Mouse (Mus musculus): ENCODE data around the gene Bace2. TPM values are rescaled to one million over a fixed set of nuclear protein-coding genes. Genes with fewer than 3 reads are reported as not detected.

Gene Bace2
- 3.9 and 4.4 TPM in 2 replicates for polyA plus RNA-seq (2014; fragmentation: Nextera tagmentation; extraction: Ambion mirVana)

GRCm38 (mm10) chr16:97356499-97357187 is at the start of gene Bace2:
Bace2 (plus strand) TSS chr16:97356742.
- Histone ChIP-seq H3K27ac (ENCODE audit: low read depth, low read length) (no peak within 1 kb of the TSS), H3K4me2 (replicated peaks; ENCODE audit: low read depth, low read length) (peak within 1 kb of the TSS; percentile 100), H3K36me3 (ENCODE audit: control insufficient read depth, insufficient read depth, low read length) (no peaks in the 10 kb centered on the region), H3K9me3 (ENCODE audit: control insufficient read depth, low read length) (no peaks in the 10 kb centered on the region), H3K9ac (ENCODE audit: low read depth, low read length) (peak within 1 kb of the TSS; percentile 52; the same call in 1 of the 2 replicates), H3K4me3 (ENCODE audit: low read length) (peak within 1 kb of the TSS; percentile 49), H3K4me1 (ENCODE audit: control insufficient read depth, insufficient read depth, low read length) (peaks cover 8% of the 10 kb centered on the region; the same call in 1 of the 2 replicates), H3K27me3 (ENCODE audit: control insufficient read depth, insufficient read depth, low read length) (peaks cover 16% of the 10 kb centered on the region)
- WGBS = under 1% methylated on average over 57 of the region's 58 CpGs
- peak; percentile 94 for ATAC-seq (ENCODE audit: low FRiP score, low TSS enrichment)

- no peak overlapping the region for H3K27ac ChIP-seq (ENCODE audit: low read depth, low read length)
- WGBS = 73% methylated on average over 4 of the region's 4 CpGs
- H3K4me2 ChIP-seq (replicated peaks; ENCODE audit: low read depth, low read length) = no peak overlapping the region
- no peaks in the 10 kb centered on the region for H3K27me3 ChIP-seq (ENCODE audit: control insufficient read depth, insufficient read depth, low read length)
- H3K9me3 ChIP-seq (ENCODE audit: control insufficient read depth, low read length) = no peaks in the 10 kb centered on the region
- H3K4me3 ChIP-seq (ENCODE audit: low read length) = no peak overlapping the region
- ATAC-seq (ENCODE audit: low FRiP score, low TSS enrichment) = no peak
- no peaks in the 10 kb centered on the region for H3K4me1 ChIP-seq (ENCODE audit: control insufficient read depth, insufficient read depth, low read length)
- H3K36me3 ChIP-seq (ENCODE audit: control insufficient read depth, insufficient read depth, low read length) = no peaks in the 10 kb centered on the region
- H3K9ac ChIP-seq (ENCODE audit: low read depth, low read length) = no peak overlapping the region
Observed at GRCm38 (mm10) chr16:97307594-97307993, 48.9 kb upstream of the Bace2 start.

GRCm38 (mm10) chr16:97309796-97310569 is 46.6 kb upstream of the Bace2 start:
- no peak for ATAC-seq (ENCODE audit: low FRiP score, low TSS enrichment)
- no peak overlapping the region for H3K9ac ChIP-seq (ENCODE audit: low read depth, low read length)
- H3K4me3 ChIP-seq (ENCODE audit: low read length) = no peak overlapping the region
- H3K36me3 ChIP-seq (ENCODE audit: control insufficient read depth, insufficient read depth, low read length) = no peaks in the 10 kb centered on the region
- no peaks in the 10 kb centered on the region for H3K27me3 ChIP-seq (ENCODE audit: control insufficient read depth, insufficient read depth, low read length)
- H3K9me3 ChIP-seq (ENCODE audit: control insufficient read depth, low read length) = no peaks in the 10 kb centered on the region
- 65% methylated on average over 4 of the region's 4 CpGs for WGBS
- no peak overlapping the region for H3K27ac ChIP-seq (ENCODE audit: low read depth, low read length)
- no peaks in the 10 kb centered on the region for H3K4me1 ChIP-seq (ENCODE audit: control insufficient read depth, insufficient read depth, low read length)
- no peak overlapping the region for H3K4me2 ChIP-seq (replicated peaks; ENCODE audit: low read depth, low read length)

GRCm38 (mm10) chr16:97310570-97310846 is 46.0 kb upstream of the Bace2 start:
- WGBS = 71% methylated on average over 1 of the region's 1 CpGs
- ATAC-seq (ENCODE audit: low FRiP score, low TSS enrichment) = no peak
- no peak overlapping the region for H3K27ac ChIP-seq (ENCODE audit: low read depth, low read length)
- H3K27me3 ChIP-seq (ENCODE audit: control insufficient read depth, insufficient read depth, low read length) = no peaks in the 10 kb centered on the region
- H3K36me3 ChIP-seq (ENCODE audit: control insufficient read depth, insufficient read depth, low read length) = no peaks in the 10 kb centered on the region
- H3K4me2 ChIP-seq (replicated peaks; ENCODE audit: low read depth, low read length) = no peak overlapping the region
- H3K9ac ChIP-seq (ENCODE audit: low read depth, low read length) = no peak overlapping the region
- no peaks in the 10 kb centered on the region for H3K9me3 ChIP-seq (ENCODE audit: control insufficient read depth, low read length)
- H3K4me3 ChIP-seq (ENCODE audit: low read length) = no peak overlapping the region
- no peaks in the 10 kb centered on the region for H3K4me1 ChIP-seq (ENCODE audit: control insufficient read depth, insufficient read depth, low read length)

- Histone ChIP-seq H3K9me3 (ENCODE audit: control insufficient read depth, low read length) (no peaks in the 10 kb centered on the region), H3K9ac (ENCODE audit: low read depth, low read length) (no peak overlapping the region), H3K4me2 (replicated peaks; ENCODE audit: low read depth, low read length) (no peak overlapping the region), H3K36me3 (ENCODE audit: control insufficient read depth, insufficient read depth, low read length) (no peaks in the 10 kb centered on the region), H3K4me1 (ENCODE audit: control insufficient read depth, insufficient read depth, low read length) (no peaks in the 10 kb centered on the region), H3K27me3 (ENCODE audit: control insufficient read depth, insufficient read depth, low read length) (no peaks in the 10 kb centered on the region), H3K4me3 (ENCODE audit: low read length) (no peak overlapping the region), H3K27ac (ENCODE audit: low read depth, low read length) (no peak overlapping the region)
- WGBS = 33% methylated on average over 10 of the region's 10 CpGs
- ATAC-seq (ENCODE audit: low FRiP score, low TSS enrichment) = peak; percentile 62
Observed at GRCm38 (mm10) chr16:97312960-97313686, 43.4 kb upstream of the Bace2 start.

- H3K27ac ChIP-seq (ENCODE audit: low read depth, low read length) = no peak overlapping the region
- H3K4me2 ChIP-seq (replicated peaks; ENCODE audit: low read depth, low read length) = no peak overlapping the region
- no peaks in the 10 kb centered on the region for H3K36me3 ChIP-seq (ENCODE audit: control insufficient read depth, insufficient read depth, low read length)
- ATAC-seq (ENCODE audit: low FRiP score, low TSS enrichment) = no peak
- H3K9ac ChIP-seq (ENCODE audit: low read depth, low read length) = no peak overlapping the region
- no peaks in the 10 kb centered on the region for H3K9me3 ChIP-seq (ENCODE audit: control insufficient read depth, low read length)
- H3K27me3 ChIP-seq (ENCODE audit: control insufficient read depth, insufficient read depth, low read length) = no peaks in the 10 kb centered on the region
- no peaks in the 10 kb centered on the region for H3K4me1 ChIP-seq (ENCODE audit: control insufficient read depth, insufficient read depth, low read length)
- no peak overlapping the region for H3K4me3 ChIP-seq (ENCODE audit: low read length)
- 89% methylated on average over 3 of the region's 3 CpGs for WGBS
Observed at GRCm38 (mm10) chr16:97321576-97321975, 35.0 kb upstream of the Bace2 start.

GRCm38 (mm10) chr16:97322604-97323003 is 33.9 kb upstream of the Bace2 start:
- ATAC-seq (ENCODE audit: low FRiP score, low TSS enrichment) = no peak
- no peak overlapping the region for H3K4me3 ChIP-seq (ENCODE audit: low read length)
- H3K27me3 ChIP-seq (ENCODE audit: control insufficient read depth, insufficient read depth, low read length) = no peaks in the 10 kb centered on the region
- H3K36me3 ChIP-seq (ENCODE audit: control insufficient read depth, insufficient read depth, low read length) = no peaks in the 10 kb centered on the region
- H3K9ac ChIP-seq (ENCODE audit: low read depth, low read length) = no peak overlapping the region
- H3K27ac ChIP-seq (ENCODE audit: low read depth, low read length) = no peak overlapping the region
- no peak overlapping the region for H3K4me2 ChIP-seq (replicated peaks; ENCODE audit: low read depth, low read length)
- no peaks in the 10 kb centered on the region for H3K9me3 ChIP-seq (ENCODE audit: control insufficient read depth, low read length)
- H3K4me1 ChIP-seq (ENCODE audit: control insufficient read depth, insufficient read depth, low read length) = no peaks in the 10 kb centered on the region

- no peak overlapping the region for H3K4me3 ChIP-seq (ENCODE audit: low read length)
- H3K36me3 ChIP-seq (ENCODE audit: control insufficient read depth, insufficient read depth, low read length) = no peaks in the 10 kb centered on the region
- H3K4me1 ChIP-seq (ENCODE audit: control insufficient read depth, insufficient read depth, low read length) = no peaks in the 10 kb centered on the region
- no peak overlapping the region for H3K9ac ChIP-seq (ENCODE audit: low read depth, low read length)
- WGBS = 26% methylated on average over 8 of the region's 8 CpGs
- no peaks in the 10 kb centered on the region for H3K27me3 ChIP-seq (ENCODE audit: control insufficient read depth, insufficient read depth, low read length)
- H3K4me2 ChIP-seq (replicated peaks; ENCODE audit: low read depth, low read length) = no peak overlapping the region
- no peaks in the 10 kb centered on the region for H3K9me3 ChIP-seq (ENCODE audit: control insufficient read depth, low read length)
- 0 out of 2 replicates have a peak, but pooled peaks have one; percentile 57 for ATAC-seq (ENCODE audit: low FRiP score, low TSS enrichment)
- H3K27ac ChIP-seq (ENCODE audit: low read depth, low read length) = no peak overlapping the region
Observed at GRCm38 (mm10) chr16:97325975-97326374, 30.6 kb upstream of the Bace2 start.

- Histone ChIP-seq H3K36me3 (ENCODE audit: control insufficient read depth, insufficient read depth, low read length) (no peaks in the 10 kb centered on the region), H3K4me3 (ENCODE audit: low read length) (no peak overlapping the region), H3K9ac (ENCODE audit: low read depth, low read length) (no peak overlapping the region), H3K4me2 (replicated peaks; ENCODE audit: low read depth, low read length) (no peak overlapping the region), H3K27ac (ENCODE audit: low read depth, low read length) (no peak overlapping the region), H3K9me3 (ENCODE audit: control insufficient read depth, low read length) (no peaks in the 10 kb centered on the region), H3K27me3 (ENCODE audit: control insufficient read depth, insufficient read depth, low read length) (no peaks in the 10 kb centered on the region), H3K4me1 (ENCODE audit: control insufficient read depth, insufficient read depth, low read length) (no peaks in the 10 kb centered on the region)
- ATAC-seq (ENCODE audit: low FRiP score, low TSS enrichment) = no peak
- 75% methylated on average over 2 of the region's 2 CpGs for WGBS
Observed at GRCm38 (mm10) chr16:97328602-97329001, 27.9 kb upstream of the Bace2 start.

Measured in kidney, embryonic 14.5 days (tissue).